Mouse (Mus musculus): Measurements from ENCODE around the gene Rtel1.

The Rtel1 gene

GRCm38 (mm10) chr2:181319248-181320102, at the start of gene Rtel1:
Gene Rtel1, plus strand, starts transcription at chr2:181319739.
- DNase-seq, result peak; percentile 82

GRCm38 (mm10) chr2:181272092-181272491, 47.4 kb upstream of the Rtel1 start:
- DNase-seq, result no peak

GRCm38 (mm10) chr2:181273829-181274228, 45.7 kb upstream of the Rtel1 start:
- DNase-seq, result no peak

- DNase-seq, result no peak
Observed at GRCm38 (mm10) chr2:181274639-181275038, 44.9 kb upstream of the Rtel1 start.

GRCm38 (mm10) chr2:181276766-181277165, 42.8 kb upstream of the Rtel1 start:
- no peak for DNase-seq

GRCm38 (mm10) chr2:181277866-181278265, 41.7 kb upstream of the Rtel1 start:
- DNase-seq, result no peak

GRCm38 (mm10) chr2:181279968-181280367, 39.6 kb upstream of the Rtel1 start:
- DNase-seq, result no peak

- DNase-seq, result no peak
Observed at GRCm38 (mm10) chr2:181286629-181287337, 32.8 kb upstream of the Rtel1 start.

GRCm38 (mm10) chr2:181287338-181287957, 32.1 kb upstream of the Rtel1 start:
- DNase-seq, result peak; percentile 86

GRCm38 (mm10) chr2:181287958-181288350, 31.6 kb upstream of the Rtel1 start, which contains the start of gene Gmeb2:
Gene Gmeb2, minus strand, starts transcription at chr2:181288035.
- peak; percentile 91 for DNase-seq

- DNase-seq, result no peak
Observed at GRCm38 (mm10) chr2:181288691-181289090, 30.8 kb upstream of the Rtel1 start.

GRCm38 (mm10) chr2:181290937-181291336, 28.6 kb upstream of the Rtel1 start:
- DNase-seq, result no peak

- no peak for DNase-seq
Observed at GRCm38 (mm10) chr2:181302041-181302440, 17.5 kb upstream of the Rtel1 start.

- no peak for DNase-seq
Observed at GRCm38 (mm10) chr2:181304944-181305343, 14.6 kb upstream of the Rtel1 start.

GRCm38 (mm10) chr2:181307144-181307804, 12.3 kb upstream of the Rtel1 start:
- peak; percentile 58 for DNase-seq

- no peak for DNase-seq
Observed at GRCm38 (mm10) chr2:181312435-181312834, 7.1 kb upstream of the Rtel1 start.

- DNase-seq, result no peak
Observed at GRCm38 (mm10) chr2:181313006-181313343, 6.6 kb upstream of the Rtel1 start.

GRCm38 (mm10) chr2:181313344-181314079, 6.0 kb upstream of the Rtel1 start:
- DNase-seq, result peak; percentile 63

- DNase-seq, result peak; percentile 87
Observed at GRCm38 (mm10) chr2:181314080-181314810, 5.3 kb upstream of the Rtel1 start, which contains the start of gene Stmn3. Gene Stmn3, minus strand, starts transcription at chr2:181314500.

GRCm38 (mm10) chr2:181320103-181320499, 562 bp downstream of the Rtel1 start:
- no peak for DNase-seq

- no peak for DNase-seq
Observed at GRCm38 (mm10) chr2:181322136-181322535, 2.6 kb downstream of the Rtel1 start.

- DNase-seq, result no peak
Observed at GRCm38 (mm10) chr2:181326098-181326497, 6.6 kb downstream of the Rtel1 start.

All from right cerebral cortex, postnatal 4 days (tissue).